Mouse (Mus musculus) heart, embryonic 16.5 days (tissue): ENCODE results near the gene Ehd2. TPM values are rescaled to one million over a fixed set of nuclear protein-coding genes. Genes with fewer than 3 reads are reported as not detected.

ENCODE experiments used
- polyA plus RNA-seq: library from polyadenylated mRNA; unstranded; fragments of >200 nt; fragmentation: Nextera tagmentation; extraction: Ambion mirVana; gene quantifications from 2 replicates; pipeline ENCODE4 v1.2.1, GENCODE M21; 2015

Gene Ehd2
- polyA plus RNA-seq, 1 experiment from 2014 or later = 61.8 TPM

Other genes starting within 250 kb of the Ehd2 start
- gene Obox5, start 217.4 kb downstream of the Ehd2 start, polyA plus RNA-seq = not detected in 2 replicates
- gene Obox6, start 127.9 kb downstream of the Ehd2 start, polyA plus RNA-seq = not detected in 2 replicates
- gene Crx, start 87.6 kb downstream of the Ehd2 start, polyA plus RNA-seq = not detected in 2 replicates
- gene Crxos, start 85.0 kb downstream of the Ehd2 start, polyA plus RNA-seq = not detected in 2 replicates
- gene Selenow, start 45.2 kb downstream of the Ehd2 start, polyA plus RNA-seq = 654 and 659 TPM in 2 replicates
- 128 and 154 TPM in 2 replicates for gene Nop53, start 21.5 kb downstream of the Ehd2 start, polyA plus RNA-seq
- 4.7 and 4.8 TPM in 2 replicates for gene Bicra, start 80.4 kb upstream of the Ehd2 start, polyA plus RNA-seq
- 0.05 TPM in 1 of 2 replicates, not detected in the other for gene Zfp541, start 94.2 kb upstream of the Ehd2 start, polyA plus RNA-seq
- 166 and 168 TPM in 2 replicates for gene Napa, start 130.9 kb upstream of the Ehd2 start, polyA plus RNA-seq
- gene Kptn, start 152.3 kb upstream of the Ehd2 start, polyA plus RNA-seq = 32.5 and 36.1 TPM in 2 replicates
- 0.15 and 0.20 TPM in 2 replicates for gene Slc8a2, start 162.3 kb upstream of the Ehd2 start, polyA plus RNA-seq
- 14.5 and 15.4 TPM in 2 replicates for gene Meis3, start 207.5 kb upstream of the Ehd2 start, polyA plus RNA-seq